Mouse (Mus musculus): ENCODE results near the gene Calcoco2.

DNA sequence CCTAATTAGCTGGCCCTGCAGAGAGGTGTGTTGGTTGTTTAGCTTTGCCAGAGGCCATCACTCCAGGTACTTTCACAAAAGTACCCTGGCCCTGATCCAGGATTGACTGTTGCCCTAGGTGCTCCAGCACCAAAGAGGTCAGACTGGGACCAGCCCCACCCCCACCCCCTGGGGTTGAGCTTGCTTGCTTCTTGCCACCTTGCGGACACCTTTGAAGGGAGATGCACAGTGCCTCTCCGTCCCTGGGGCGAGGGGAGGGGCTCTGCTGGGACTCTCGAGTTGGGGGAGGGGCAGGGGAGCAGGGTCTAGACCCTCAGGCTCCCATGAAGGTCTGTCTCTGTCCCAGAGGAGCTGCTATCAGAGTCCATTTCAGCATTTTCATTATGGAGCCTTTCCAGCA lies 61.8 kb downstream of the Calcoco2 start:
- TF ChIP-seq POLR2A (IDR thresholded peaks at IDR 0.05; ENCODE audit: insufficient read depth, low read depth, low read length) (no peak), CTCF (IDR thresholded peaks at IDR 0.05) (no peak), EP300 (IDR thresholded peaks at IDR 0.05; ENCODE audit: insufficient read depth, low read depth, low read length) (no peak)
